Mouse (Mus musculus) midbrain, embryonic 16.5 days (tissue): ENCODE results near the gene Herc1. TPM values are rescaled to one million over a fixed set of nuclear protein-coding genes. Genes with fewer than 3 reads are reported as not detected.

Experiments
- ATAC-seq: fragments of 200-750 bp; cut with Nextera tagmentation; 2 replicates; pipeline ENCODE4 v1.8.0; 2017; ENCODE audit warnings: moderate TSS enrichment
- H3K27ac ChIP-seq: fragments of 300-500 bp; sonication (generic); 2 replicates; pipeline ENCODE4 v1.5.1; 2014; ENCODE audit warnings: mild to moderate bottlenecking, low read length, mixed read lengths
- H3K27me3 ChIP-seq: fragments of 300-500 bp; sonication (generic); 2 replicates; pipeline ENCODE4 v1.6.1; 2014; ENCODE audit warnings: low read depth, low read length, mixed read lengths; ENCODE audit not compliant: control insufficient read depth, insufficient read depth
- H3K36me3 ChIP-seq: fragments of 300-500 bp; sonication (generic); 2 replicates; pipeline ENCODE4 v1.6.1; 2014; ENCODE audit warnings: mild to moderate bottlenecking, low read length, moderate library complexity, mixed read lengths; ENCODE audit not compliant: control insufficient read depth, insufficient read depth
- H3K4me1 ChIP-seq: fragments of 300-500 bp; sonication (generic); 2 replicates; pipeline ENCODE4 v1.6.1; 2014; ENCODE audit warnings: mild to moderate bottlenecking, low read length, mixed read lengths; ENCODE audit not compliant: control insufficient read depth, insufficient read depth
- H3K4me2 ChIP-seq: fragments of 300-500 bp; sonication (generic); 2 replicates; pipeline ENCODE4 v1.6.1; 2014; ENCODE audit warnings: mild to moderate bottlenecking, low read length, mixed read lengths
- H3K4me3 ChIP-seq: fragments of 300-500 bp; sonication (generic); 2 replicates; pipeline ENCODE4 v1.5.1; 2014; ENCODE audit warnings: low read depth, mild to moderate bottlenecking, low read length, moderate library complexity, mixed read lengths
- H3K9ac ChIP-seq: fragments of 300-500 bp; sonication (generic); 2 replicates; pipeline ENCODE4 v1.6.1; 2014; ENCODE audit warnings: low read depth, low read length, mixed read lengths
- H3K9me3 ChIP-seq: fragments of 300-500 bp; sonication (generic); replicated peaks from 2 replicates; pipeline ENCODE4 v1.6.1; 2014; ENCODE audit warnings: mild to moderate bottlenecking, low read length, mixed read lengths; ENCODE audit not compliant: control insufficient read depth, poor library complexity, severe bottlenecking
- WGBS: fragments of 180-500 bp; shearing (Covaris S2); extraction: QIAGEN DNeasy Blood & Tissue Kit; methylation state at CpG from one replicate; pipeline ENCODE4 v1.1.7; 2014; 5-methylcytosine and 5-hydroxymethylcytosine counted together
- polyA plus RNA-seq: library from polyadenylated mRNA; unstranded; fragments of >200 nt; fragmentation: Nextera tagmentation; extraction: Ambion mirVana; gene quantifications from 2 replicates; pipeline ENCODE4 v1.2.1, GENCODE M21; 2015

Gene Herc1
- polyA plus RNA-seq, 1 experiment from 2014 or later = 46.8 TPM

- H3K4me3 ChIP-seq = no peak overlapping the region
- ATAC-seq = no peak
- no peak overlapping the region for H3K9ac ChIP-seq
- 51% methylated on average over 9 of the region's 9 CpGs for WGBS
- no peak overlapping the region for H3K4me2 ChIP-seq
- H3K4me1 ChIP-seq = no peaks in the 10 kb centered on the region; the same call in 1 of the 2 replicates
- H3K9me3 ChIP-seq = no peaks in the 10 kb centered on the region
- no peak overlapping the region for H3K27ac ChIP-seq
- H3K27me3 ChIP-seq = no peaks in the 10 kb centered on the region
- peaks cover 38% of the 10 kb centered on the region for H3K36me3 ChIP-seq
Measured at GRCm38 (mm10) chr9:66505141-66505917, 155.1 kb downstream of the Herc1 start.

GRCm38 (mm10) chr9:66506011-66506410, 155.8 kb downstream of the Herc1 start:
- H3K9me3 ChIP-seq = no peaks in the 10 kb centered on the region
- ATAC-seq = no peak

GRCm38 (mm10) chr9:66506424-66506823, 156.2 kb downstream of the Herc1 start:
- H3K9ac ChIP-seq = no peak overlapping the region
- H3K4me1 ChIP-seq = peaks cover 7% of the 10 kb centered on the region; the same call in 1 of the 2 replicates
- no peak overlapping the region for H3K4me2 ChIP-seq
- no peak overlapping the region for H3K4me3 ChIP-seq
- no peaks in the 10 kb centered on the region for H3K27me3 ChIP-seq
- H3K9me3 ChIP-seq = no peaks in the 10 kb centered on the region
- ATAC-seq = no peak
- peaks cover 36% of the 10 kb centered on the region for H3K36me3 ChIP-seq
- no peak overlapping the region for H3K27ac ChIP-seq

More at GRCm38 (mm10) chr9:66506011-66506410, 155.8 kb downstream of the Herc1 start:
- no peak overlapping the region for H3K27ac ChIP-seq
- 8% methylated on average over 4 of the region's 4 CpGs for WGBS
- H3K9ac ChIP-seq = no peak overlapping the region
- peaks cover 38% of the 10 kb centered on the region for H3K36me3 ChIP-seq
- no peak overlapping the region for H3K4me3 ChIP-seq
- H3K4me2 ChIP-seq = no peak overlapping the region
- H3K27me3 ChIP-seq = no peaks in the 10 kb centered on the region
- peaks cover 6% of the 10 kb centered on the region; the same call in 1 of the 2 replicates for H3K4me1 ChIP-seq

GRCm38 (mm10) chr9:66507684-66508083, 157.4 kb downstream of the Herc1 start:
- no peaks in the 10 kb centered on the region for H3K27me3 ChIP-seq
- no peaks in the 10 kb centered on the region for H3K9me3 ChIP-seq
- ATAC-seq = no peak
- H3K9ac ChIP-seq = no peak overlapping the region
- no peak overlapping the region for H3K4me3 ChIP-seq
- no peak overlapping the region for H3K27ac ChIP-seq
- no peak overlapping the region for H3K4me2 ChIP-seq
- 78% methylated on average over 3 of the region's 3 CpGs for WGBS
- peaks cover 29% of the 10 kb centered on the region for H3K36me3 ChIP-seq
- H3K4me1 ChIP-seq = peaks cover 7% of the 10 kb centered on the region; the same call in 1 of the 2 replicates

- H3K4me1 ChIP-seq = peaks cover 7% of the 10 kb centered on the region; the same call in 1 of the 2 replicates
- ATAC-seq = no peak
- H3K36me3 ChIP-seq = peaks cover 29% of the 10 kb centered on the region
- no peak overlapping the region for H3K27ac ChIP-seq
- H3K9ac ChIP-seq = no peak overlapping the region
- 59% methylated on average over 4 of the region's 4 CpGs for WGBS
- no peak overlapping the region for H3K4me3 ChIP-seq
- H3K4me2 ChIP-seq = no peak overlapping the region
- H3K9me3 ChIP-seq = no peaks in the 10 kb centered on the region
- no peaks in the 10 kb centered on the region for H3K27me3 ChIP-seq
Measured at GRCm38 (mm10) chr9:66508890-66509399, 158.7 kb downstream of the Herc1 start.

GRCm38 (mm10) chr9:66510351-66510841, 160.1 kb downstream of the Herc1 start:
- Histone ChIP-seq H3K9ac (peak overlapping the region; percentile 42; the same call in 1 of the 2 replicates), H3K4me3 (no peak overlapping the region), H3K36me3 (peaks cover 19% of the 10 kb centered on the region), H3K27me3 (no peaks in the 10 kb centered on the region), H3K4me1 (peaks cover 7% of the 10 kb centered on the region; the same call in 1 of the 2 replicates), H3K9me3 (no peaks in the 10 kb centered on the region), H3K27ac (peak overlapping the region; percentile 92), H3K4me2 (peak overlapping the region; percentile 71; the same call in 1 of the 2 replicates)
- no peak for ATAC-seq
- 50% methylated on average over 7 of the region's 7 CpGs for WGBS

GRCm38 (mm10) chr9:66510944-66511343, 160.7 kb downstream of the Herc1 start:
- H3K4me2 ChIP-seq = peak overlapping the region; percentile 71
- peaks cover 7% of the 10 kb centered on the region; the same call in 1 of the 2 replicates for H3K4me1 ChIP-seq
- peaks cover 17% of the 10 kb centered on the region for H3K36me3 ChIP-seq
- peak overlapping the region; percentile 46 for H3K4me3 ChIP-seq
- no peaks in the 10 kb centered on the region for H3K9me3 ChIP-seq
- no peaks in the 10 kb centered on the region for H3K27me3 ChIP-seq
- peak overlapping the region; percentile 58 for H3K9ac ChIP-seq
- WGBS = 5% methylated on average over 2 of the region's 2 CpGs
- H3K27ac ChIP-seq = peak overlapping the region; percentile 92
- no peak for ATAC-seq

- H3K9me3 ChIP-seq = no peaks in the 10 kb centered on the region
- peak overlapping the region; percentile 46 for H3K4me3 ChIP-seq
- WGBS = under 1% methylated on average over 78 of the region's 78 CpGs
- peaks cover 7% of the 10 kb centered on the region; the same call in 1 of the 2 replicates for H3K4me1 ChIP-seq
- peak overlapping the region; percentile 92 for H3K27ac ChIP-seq
- H3K36me3 ChIP-seq = peaks cover 24% of the 10 kb centered on the region
- H3K4me2 ChIP-seq = peak overlapping the region; percentile 71
- no peaks in the 10 kb centered on the region for H3K27me3 ChIP-seq
- ATAC-seq = peak; percentile 94
- H3K9ac ChIP-seq = peak overlapping the region; percentile 58
Measured at GRCm38 (mm10) chr9:66511580-66512350, 161.5 kb downstream of the Herc1 start.
